Mouse (Mus musculus) liver, adult 2 months (tissue): ENCODE measurements around the gene Fam185a.

ENCODE experiments used
- CTCF ChIP-seq: fragments of 200-500 bp; IDR thresholded peaks from 2 replicates; pipeline ENCODE4 v1.5.1; 2011; ENCODE audit warnings: low read depth, low read length, control low read depth
- POLR2A ChIP-seq: fragments of 200-500 bp; IDR thresholded peaks from 2 replicates; pipeline ENCODE4 v1.6.1; 2011; ENCODE audit warnings: low read length, control low read depth; ENCODE audit not compliant: insufficient read depth; ENCODE audit errors: extremely low read depth

GRCm38 (mm10) chr5:21413322-21413721, 11.4 kb upstream of the Fam185a start:
- TF ChIP-seq CTCF (no peak), POLR2A (no peak)
